Mouse (Mus musculus): ENCODE results near the gene Serinc3. TPM values are rescaled to one million over a fixed set of nuclear protein-coding genes. Genes with fewer than 3 reads are reported as not detected.
"Not testable (repeated sequence)": the region's sequence is repeated elsewhere in the genome, so short reads cannot be mapped to it uniquely, and the experiment has no call there.

The Serinc3 gene
- total and polyA plus RNA-seq, 2 experiments from 2014 or later = 61.3 to 181 TPM

- Histone ChIP-seq H3K4me1 (ENCODE audit: control insufficient read depth, insufficient read depth) (peaks cover 62% of the 10 kb centered on the region), H3K9ac (replicated peaks; ENCODE audit: low read depth, low read length) (no peak overlapping the region), H3K4me3 (ENCODE audit: low read depth, low read length) (no peak overlapping the region), H3K27me3 (ENCODE audit: control insufficient read depth, insufficient read depth, low read length) (no peaks in the 10 kb centered on the region), H3K36me3 (replicated peaks; ENCODE audit: control insufficient read depth, insufficient read depth, low read length) (peaks cover 16% of the 10 kb centered on the region; the same call in 1 of the 2 replicates), H3K9me3 (replicated peaks; ENCODE audit: control insufficient read depth, low read length) (no peaks in the 10 kb centered on the region), H3K4me2 (ENCODE audit: low read depth, low read length) (peak overlapping the region; percentile 16; the same call in 1 of the 2 replicates), H3K27ac (ENCODE audit: low read depth) (0 out of 2 replicates have a peak overlapping the region, but pooled peaks have one; percentile 39)
- DNase-seq (ENCODE audit: low spot score) = no peak
- no peak for TF ChIP-seq EP300 (IDR thresholded peaks at IDR 0.05; ENCODE audit: low read depth)
- peak; percentile 19 for TF ChIP-seq CTCF (IDR thresholded peaks at IDR 0.05; ENCODE audit: low read depth)
- WGBS = 70% methylated on average over 3 of the region's 3 CpGs
- ATAC-seq (ENCODE audit: insufficient read depth, low read depth) = no peak
Observed at GRCm38 (mm10) chr2:163640493-163640892, 4.4 kb downstream of the Serinc3 start.

GRCm38 (mm10) chr2:163637655-163638266 is 7.2 kb downstream of the Serinc3 start:
- no peak overlapping the region for H3K4me3 ChIP-seq (ENCODE audit: low read depth, low read length)
- ATAC-seq (ENCODE audit: insufficient read depth, low read depth) (peak; percentile 33), DNase-seq (ENCODE audit: low spot score) (peak; percentile 24)
- H3K9ac ChIP-seq (replicated peaks; ENCODE audit: low read depth, low read length) = no peak overlapping the region
- peak overlapping the region; percentile 62 for H3K27ac ChIP-seq (ENCODE audit: low read depth)
- WGBS = 8% methylated on average over 5 of the region's 5 CpGs
- no peaks in the 10 kb centered on the region for H3K9me3 ChIP-seq (replicated peaks; ENCODE audit: control insufficient read depth, low read length)
- H3K4me1 ChIP-seq (ENCODE audit: control insufficient read depth, insufficient read depth) = peaks cover 54% of the 10 kb centered on the region
- TF ChIP-seq EP300 (IDR thresholded peaks at IDR 0.05; ENCODE audit: low read depth) (no peak), CTCF (IDR thresholded peaks at IDR 0.05; ENCODE audit: low read depth) (no peak)
- no peaks in the 10 kb centered on the region for H3K27me3 ChIP-seq (ENCODE audit: control insufficient read depth, insufficient read depth, low read length)
- H3K4me2 ChIP-seq (ENCODE audit: low read depth, low read length) = peak overlapping the region; percentile 17
- peaks cover 34% of the 10 kb centered on the region for H3K36me3 ChIP-seq (replicated peaks; ENCODE audit: control insufficient read depth, insufficient read depth, low read length)

- Histone ChIP-seq H3K9ac (replicated peaks; ENCODE audit: low read depth, low read length) (no peak overlapping the region), H3K9me3 (replicated peaks; ENCODE audit: control insufficient read depth, low read length) (no peaks in the 10 kb centered on the region), H3K4me3 (ENCODE audit: low read depth, low read length) (no peak overlapping the region), H3K27ac (ENCODE audit: low read depth) (no peak overlapping the region), H3K4me1 (ENCODE audit: control insufficient read depth, insufficient read depth) (peaks cover 38% of the 10 kb centered on the region), H3K27me3 (ENCODE audit: control insufficient read depth, insufficient read depth, low read length) (no peaks in the 10 kb centered on the region), H3K4me2 (ENCODE audit: low read depth, low read length) (no peak overlapping the region), H3K36me3 (replicated peaks; ENCODE audit: control insufficient read depth, insufficient read depth, low read length) (peaks cover 51% of the 10 kb centered on the region)
- WGBS = 87% methylated on average over 2 of the region's 2 CpGs
- DNase-seq (ENCODE audit: low spot score) (no peak), ATAC-seq (ENCODE audit: insufficient read depth, low read depth) (no peak)
- TF ChIP-seq EP300 (IDR thresholded peaks at IDR 0.05; ENCODE audit: low read depth) (no peak), CTCF (IDR thresholded peaks at IDR 0.05; ENCODE audit: low read depth) (no peak)
Observed at GRCm38 (mm10) chr2:163636057-163636456, 8.9 kb downstream of the Serinc3 start.

GRCm38 (mm10) chr2:163634211-163634610 is 10.7 kb downstream of the Serinc3 start:
- no peak for DNase-seq (ENCODE audit: low spot score)
- TF ChIP-seq EP300 (IDR thresholded peaks at IDR 0.05; ENCODE audit: low read depth) = no peak
- no peak for TF ChIP-seq CTCF (IDR thresholded peaks at IDR 0.05; ENCODE audit: low read depth)
- H3K36me3 ChIP-seq (replicated peaks; ENCODE audit: control insufficient read depth, insufficient read depth, low read length) = peaks cover 70% of the 10 kb centered on the region
- H3K9me3 ChIP-seq (replicated peaks; ENCODE audit: control insufficient read depth, low read length) = no peaks in the 10 kb centered on the region
- H3K4me3 ChIP-seq (ENCODE audit: low read depth, low read length) = no peak overlapping the region
- H3K9ac ChIP-seq (replicated peaks; ENCODE audit: low read depth, low read length) = no peak overlapping the region
- no peaks in the 10 kb centered on the region for H3K27me3 ChIP-seq (ENCODE audit: control insufficient read depth, insufficient read depth, low read length)
- no peak overlapping the region for H3K27ac ChIP-seq (ENCODE audit: low read depth)
- H3K4me2 ChIP-seq (ENCODE audit: low read depth, low read length) = no peak overlapping the region
- peaks cover 21% of the 10 kb centered on the region for H3K4me1 ChIP-seq (ENCODE audit: control insufficient read depth, insufficient read depth)
- WGBS = 83% methylated on average over 2 of the region's 2 CpGs
- no peak for ATAC-seq (ENCODE audit: insufficient read depth, low read depth)

- peaks cover 89% of the 10 kb centered on the region for H3K36me3 ChIP-seq (replicated peaks; ENCODE audit: control insufficient read depth, insufficient read depth, low read length)
- DNase-seq (ENCODE audit: low spot score) = no peak
- no peaks in the 10 kb centered on the region for H3K9me3 ChIP-seq (replicated peaks; ENCODE audit: control insufficient read depth, low read length)
- ATAC-seq (ENCODE audit: insufficient read depth, low read depth) = no peak
- H3K4me1 ChIP-seq (ENCODE audit: control insufficient read depth, insufficient read depth) = no peaks in the 10 kb centered on the region
- no peaks in the 10 kb centered on the region for H3K27me3 ChIP-seq (ENCODE audit: control insufficient read depth, insufficient read depth, low read length)
- no peak overlapping the region for H3K4me3 ChIP-seq (ENCODE audit: low read depth, low read length)
- no peak overlapping the region for H3K4me2 ChIP-seq (ENCODE audit: low read depth, low read length)
- H3K9ac ChIP-seq (replicated peaks; ENCODE audit: low read depth, low read length) = no peak overlapping the region
- TF ChIP-seq CTCF (IDR thresholded peaks at IDR 0.05; ENCODE audit: low read depth) = no peak
- no peak for TF ChIP-seq EP300 (IDR thresholded peaks at IDR 0.05; ENCODE audit: low read depth)
- 99% methylated on average over 2 of the region's 2 CpGs for WGBS
- no peak overlapping the region for H3K27ac ChIP-seq (ENCODE audit: low read depth)
Observed at GRCm38 (mm10) chr2:163631715-163632114, 13.2 kb downstream of the Serinc3 start.

GRCm38 (mm10) chr2:163631223-163631622 is 13.7 kb downstream of the Serinc3 start:
- Histone ChIP-seq H3K4me1 (ENCODE audit: control insufficient read depth, insufficient read depth) (no peaks in the 10 kb centered on the region), H3K36me3 (replicated peaks; ENCODE audit: control insufficient read depth, insufficient read depth, low read length) (peaks cover 89% of the 10 kb centered on the region), H3K9ac (replicated peaks; ENCODE audit: low read depth, low read length) (no peak overlapping the region), H3K9me3 (replicated peaks; ENCODE audit: control insufficient read depth, low read length) (no peaks in the 10 kb centered on the region), H3K4me3 (ENCODE audit: low read depth, low read length) (no peak overlapping the region), H3K27ac (ENCODE audit: low read depth) (no peak overlapping the region), H3K4me2 (ENCODE audit: low read depth, low read length) (no peak overlapping the region), H3K27me3 (ENCODE audit: control insufficient read depth, insufficient read depth, low read length) (no peaks in the 10 kb centered on the region)
- TF ChIP-seq CTCF (IDR thresholded peaks at IDR 0.05; ENCODE audit: low read depth) (no peak), EP300 (IDR thresholded peaks at IDR 0.05; ENCODE audit: low read depth) (no peak)
- DNase-seq (ENCODE audit: low spot score) (no peak), ATAC-seq (ENCODE audit: insufficient read depth, low read depth) (no peak)
- WGBS = 90% methylated on average over 4 of the region's 4 CpGs

GRCm38 (mm10) chr2:163621401-163621800 is 23.5 kb downstream of the Serinc3 start:
- DNase-seq (ENCODE audit: low spot score); H3K9ac ChIP-seq (replicated peaks; ENCODE audit: low read depth, low read length); H3K4me1 ChIP-seq (ENCODE audit: control insufficient read depth, insufficient read depth); H3K9me3 ChIP-seq (replicated peaks; ENCODE audit: control insufficient read depth, low read length); H3K4me3 ChIP-seq (ENCODE audit: low read depth, low read length); ATAC-seq (ENCODE audit: insufficient read depth, low read depth); H3K4me2 ChIP-seq (ENCODE audit: low read depth, low read length); H3K27me3 ChIP-seq (ENCODE audit: control insufficient read depth, insufficient read depth, low read length); H3K27ac ChIP-seq (ENCODE audit: low read depth): not testable (repeated sequence)
- H3K36me3 ChIP-seq (replicated peaks; ENCODE audit: control insufficient read depth, insufficient read depth, low read length) = peaks cover 92% of the 10 kb centered on the region
- 97% methylated on average over 3 of the region's 3 CpGs for WGBS
